Mouse (Mus musculus) liver, postnatal 0 days (tissue): ENCODE measurements at regions not wholly inside any gene's neighbourhood (a gene's known extent, or its start where the extent isn't known, plus 50 kb on each side); places are given as distances from the start of the nearest gene placed in this dataset.
A peak's percentile ranks its signal among the peaks of the same experiment; 100 is the strongest.

Experiments
- ATAC-seq: fragments of 200-750 bp; cut with Nextera tagmentation; 2 replicates; pipeline ENCODE4 v1.8.0; 2017; ENCODE audit warnings: mild to moderate bottlenecking, moderate library complexity
- DNase-seq: peaks from one replicate; pipeline ENCODE4 v3.0.0-alpha.2; 2016
- H3K27ac ChIP-seq: fragments of 300-500 bp; sonication (generic); 2 replicates; pipeline ENCODE4 v1.5.1; 2014; ENCODE audit warnings: antibody characterized with exemption, moderate library complexity, mild to moderate bottlenecking, low read depth
- H3K27me3 ChIP-seq: fragments of 300-500 bp; sonication (generic); 2 replicates; pipeline ENCODE4 v1.6.1; 2014; ENCODE audit warnings: low read length, control low read depth, mixed read lengths; ENCODE audit not compliant: insufficient read depth
- H3K36me3 ChIP-seq: fragments of 300-500 bp; sonication (generic); replicated peaks from 2 replicates; pipeline ENCODE4 v1.6.1; 2014; ENCODE audit warnings: mild to moderate bottlenecking, control low read depth, low read length, moderate library complexity, mixed read lengths; ENCODE audit not compliant: insufficient read depth
- H3K4me1 ChIP-seq: fragments of 300-500 bp; sonication (generic); 2 replicates; pipeline ENCODE4 v1.6.1; 2014; ENCODE audit warnings: antibody characterized with exemption, mild to moderate bottlenecking, control low read depth; ENCODE audit not compliant: insufficient read depth
- H3K4me2 ChIP-seq: fragments of 300-500 bp; sonication (generic); 2 replicates; pipeline ENCODE4 v1.6.1; 2014; ENCODE audit warnings: low read depth, mild to moderate bottlenecking, low read length, moderate library complexity, mixed read lengths
- H3K4me3 ChIP-seq: fragments of 300-500 bp; sonication (generic); 2 replicates; pipeline ENCODE4 v1.5.1; 2014; ENCODE audit warnings: low read depth, low read length
- H3K9ac ChIP-seq: fragments of 300-500 bp; sonication (generic); replicated peaks from 2 replicates; pipeline ENCODE4 v1.6.1; 2014; ENCODE audit warnings: mild to moderate bottlenecking, moderate library complexity
- H3K9me3 ChIP-seq: fragments of 300-500 bp; sonication (generic); 2 replicates; pipeline ENCODE4 v1.6.1; 2016; ENCODE audit warnings: mild to moderate bottlenecking, control low read depth, low read length, mixed read lengths
- CTCF ChIP-seq: sonication (generic); IDR thresholded peaks from 2 replicates; pipeline ENCODE4 v1.5.1; 2016; ENCODE audit warnings: antibody characterized with exemption, low read depth
- EP300 ChIP-seq: IDR thresholded peaks from 2 replicates; pipeline ENCODE4 v1.6.1; 2016; ENCODE audit warnings: antibody characterized with exemption, low read depth, mild to moderate bottlenecking
- WGBS: fragments of 180-500 bp; shearing (Covaris S2); extraction: QIAGEN DNeasy Blood & Tissue Kit; methylation state at CpG from one replicate; pipeline ENCODE4 v1.1.7; 2014; ENCODE audit not compliant: insufficient replicate concordance; 5-methylcytosine and 5-hydroxymethylcytosine counted together

DNA sequence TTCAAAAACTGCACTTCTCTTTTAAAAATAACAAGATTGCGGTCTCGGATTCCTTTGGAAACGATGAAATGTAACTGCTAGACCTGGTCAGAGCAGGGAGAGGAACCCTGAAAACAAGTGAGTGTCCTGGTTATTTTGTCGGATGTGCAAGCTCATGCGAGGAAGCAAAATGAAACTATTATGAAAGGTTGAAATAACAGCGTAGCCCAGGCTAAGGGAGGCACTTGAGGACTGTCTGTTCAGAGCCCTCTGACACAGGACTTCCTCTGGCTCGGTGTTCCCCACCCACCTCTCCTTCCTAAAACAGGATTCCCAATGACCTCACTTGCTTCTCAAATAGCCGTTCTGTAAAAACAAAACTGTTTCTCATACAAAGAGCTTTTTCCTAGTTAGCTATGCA, 51.3 kb upstream of the S1pr1 start:
- no peaks in the 10 kb centered on the region for H3K27me3 ChIP-seq
- no peaks in the 10 kb centered on the region for H3K36me3 ChIP-seq
- DNase-seq (no peak), ATAC-seq (peak; percentile 33; the same call in 1 of the 2 replicates)
- no peaks in the 10 kb centered on the region for H3K9me3 ChIP-seq
- no peaks in the 10 kb centered on the region for H3K4me1 ChIP-seq
- peak; percentile 50; the same call in 1 of the 2 replicates for TF ChIP-seq EP300
- TF ChIP-seq CTCF = no peak
- 29% methylated on average over 8 of the region's 8 CpGs for WGBS
- no peak overlapping the region for H3K9ac ChIP-seq
- no peak overlapping the region for H3K27ac ChIP-seq
- 0 out of 2 replicates have a peak overlapping the region, but pooled peaks have one; percentile 10 for H3K4me3 ChIP-seq
- H3K4me2 ChIP-seq = peak overlapping the region; percentile 28; the same call in 1 of the 2 replicates

GRCm38 (mm10) chr3:115768290-115768689, 53.4 kb upstream of the S1pr1 start:
- no peak overlapping the region for H3K4me3 ChIP-seq
- no peaks in the 10 kb centered on the region for H3K27me3 ChIP-seq
- H3K9me3 ChIP-seq = no peaks in the 10 kb centered on the region
- no peak overlapping the region for H3K4me2 ChIP-seq
- 72% methylated on average over 1 of the region's 1 CpGs for WGBS
- no peaks in the 10 kb centered on the region for H3K36me3 ChIP-seq
- no peak for TF ChIP-seq EP300
- no peak for TF ChIP-seq CTCF
- no peak for DNase-seq
- H3K27ac ChIP-seq = peak overlapping the region; percentile 34; the same call in 1 of the 2 replicates
- no peaks in the 10 kb centered on the region for H3K4me1 ChIP-seq
- no peak for ATAC-seq
- H3K9ac ChIP-seq = no peak overlapping the region

GRCm38 (mm10) chr3:115768761-115769530, 54.1 kb upstream of the S1pr1 start:
- no peaks in the 10 kb centered on the region for H3K4me1 ChIP-seq
- H3K9ac ChIP-seq = no peak overlapping the region
- H3K9me3 ChIP-seq = no peaks in the 10 kb centered on the region
- WGBS = 59% methylated on average over 19 of the region's 19 CpGs
- ATAC-seq (peak; percentile 62), DNase-seq (no peak)
- H3K27ac ChIP-seq = no peak overlapping the region
- TF ChIP-seq EP300 (peak; percentile 66), CTCF (no peak)
- H3K4me2 ChIP-seq = no peak overlapping the region
- H3K36me3 ChIP-seq = no peaks in the 10 kb centered on the region
- H3K27me3 ChIP-seq = no peaks in the 10 kb centered on the region
- no peak overlapping the region for H3K4me3 ChIP-seq

GRCm38 (mm10) chr3:115772676-115773075, 57.8 kb upstream of the S1pr1 start:
- 76% methylated on average over 5 of the region's 5 CpGs for WGBS
- Histone ChIP-seq H3K9me3 (no peaks in the 10 kb centered on the region), H3K27ac (no peak overlapping the region), H3K36me3 (no peaks in the 10 kb centered on the region), H3K9ac (no peak overlapping the region), H3K4me1 (no peaks in the 10 kb centered on the region), H3K4me3 (no peak overlapping the region), H3K4me2 (no peak overlapping the region), H3K27me3 (no peaks in the 10 kb centered on the region)
- no peak for TF ChIP-seq CTCF
- TF ChIP-seq EP300 = no peak
- DNase-seq (no peak), ATAC-seq (no peak)

- no peaks in the 10 kb centered on the region for H3K4me1 ChIP-seq
- no peak overlapping the region for H3K27ac ChIP-seq
- no peaks in the 10 kb centered on the region for H3K27me3 ChIP-seq
- no peaks in the 10 kb centered on the region for H3K9me3 ChIP-seq
- no peaks in the 10 kb centered on the region for H3K36me3 ChIP-seq
- 48% methylated on average over 8 of the region's 8 CpGs for WGBS
- TF ChIP-seq CTCF (no peak), EP300 (no peak)
- H3K4me2 ChIP-seq = no peak overlapping the region
- H3K9ac ChIP-seq = no peak overlapping the region
- DNase-seq = no peak
- no peak overlapping the region for H3K4me3 ChIP-seq
- ATAC-seq = no peak
These were observed 59.4 kb upstream of the S1pr1 start for GRCm38 (mm10) chr3:115774321-115774720.

GRCm38 (mm10) chr3:115774723-115775122, 59.9 kb upstream of the S1pr1 start:
- Histone ChIP-seq H3K27me3 (no peaks in the 10 kb centered on the region), H3K4me2 (no peak overlapping the region), H3K9me3 (no peaks in the 10 kb centered on the region), H3K27ac (no peak overlapping the region), H3K9ac (no peak overlapping the region), H3K4me3 (no peak overlapping the region), H3K4me1 (no peaks in the 10 kb centered on the region), H3K36me3 (no peaks in the 10 kb centered on the region)
- WGBS = 65% methylated on average over 4 of the region's 4 CpGs
- no peak for ATAC-seq
- no peak for DNase-seq
- TF ChIP-seq CTCF = no peak
- no peak for TF ChIP-seq EP300
